Mouse (Mus musculus) G1E (cell line): ENCODE data around the gene Kcnn4.

ENCODE experiments used
- CTCF ChIP-seq: IDR thresholded peaks from 2 replicates; pipeline ENCODE4 v1.5.1; 2012; ENCODE audit warnings: low read depth, low read length, inconsistent platforms, mixed read lengths
- POLR2AphosphoS5 ChIP-seq: IDR thresholded peaks from 2 replicates; pipeline ENCODE4 v1.6.1; 2012; ENCODE audit warnings: low read depth, low read length, inconsistent platforms; ENCODE audit not compliant: insufficient replicate concordance
- TAL1 ChIP-seq: conservative IDR thresholded peaks from 2 replicates; pipeline ENCODE4 v1.6.1; 2012; ENCODE audit warnings: low read depth, low read length, inconsistent platforms, mixed read lengths

DNA sequence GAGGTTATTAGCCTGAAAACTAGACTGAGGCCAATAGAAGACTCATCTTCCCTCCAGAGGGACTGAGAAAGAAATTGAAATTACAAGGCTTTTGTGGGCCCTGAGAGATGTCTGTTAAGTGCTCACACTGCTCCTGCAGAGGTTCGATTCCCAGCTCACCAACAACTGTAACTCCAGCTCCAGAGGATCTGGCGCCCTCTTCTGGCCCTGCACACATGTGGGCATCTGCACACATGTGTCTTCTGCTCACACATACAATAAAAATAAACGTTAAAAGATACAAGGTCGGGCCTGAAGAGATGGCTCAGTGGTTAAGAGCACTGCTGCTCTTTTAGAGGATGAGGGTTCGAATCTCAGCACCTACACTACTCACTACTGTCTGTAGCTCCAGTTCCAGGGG, 23.6 kb upstream of the Kcnn4 start:
- no peak for TF ChIP-seq CTCF
- no peak for TF ChIP-seq POLR2AphosphoS5
- no peak for TF ChIP-seq TAL1
